Mouse (Mus musculus) cortical plate, adult 2 months (tissue): Measurements from ENCODE around the gene Agap2.

ENCODE experiments used
- CTCF ChIP-seq: fragments of 200-500 bp; IDR thresholded peaks from 2 replicates; pipeline ENCODE4 v1.5.1; 2011; ENCODE audit warnings: mild to moderate bottlenecking, control low read depth, low read length; ENCODE audit not compliant: insufficient read depth; ENCODE audit errors: extremely low read depth
- POLR2A ChIP-seq: fragments of 200-500 bp; IDR thresholded peaks from 2 replicates; pipeline ENCODE4 v1.6.1; 2011; ENCODE audit warnings: mild to moderate bottlenecking, low read length, control low read depth; ENCODE audit not compliant: insufficient read depth; ENCODE audit errors: extremely low read depth

- TF ChIP-seq POLR2A (no peak), CTCF (no peak)
Observed at GRCm38 (mm10) chr10:127048608-127049394, 26.3 kb upstream of the Agap2 start.
